Mouse (Mus musculus) kidney, embryonic 15.5 days (tissue): Measurements from ENCODE around the gene Ldhd. TPM values are rescaled to one million over a fixed set of nuclear protein-coding genes. Genes with fewer than 3 reads are reported as not detected.

Experiments used
- ATAC-seq: fragments of 200-750 bp; cut with Nextera tagmentation; replicated peaks from 2 replicates; pipeline ENCODE4 v1.8.0; 2017; ENCODE audit warnings: moderate TSS enrichment; ENCODE audit not compliant: low FRiP score
- H3K27ac ChIP-seq: fragments of 300-500 bp; sonication (generic); 2 replicates; pipeline ENCODE4 v1.5.1; 2015; ENCODE audit warnings: mild to moderate bottlenecking, inconsistent platforms
- H3K27me3 ChIP-seq: fragments of 300-500 bp; sonication (generic); 2 replicates; pipeline ENCODE4 v1.6.1; 2015; ENCODE audit warnings: inconsistent platforms
- H3K36me3 ChIP-seq: fragments of 300-500 bp; sonication (generic); 2 replicates; pipeline ENCODE4 v1.6.1; 2015; ENCODE audit warnings: inconsistent platforms
- H3K4me1 ChIP-seq: fragments of 300-500 bp; sonication (generic); 2 replicates; pipeline ENCODE4 v1.6.1; 2015; ENCODE audit warnings: inconsistent platforms
- H3K4me2 ChIP-seq: fragments of 300-500 bp; sonication (generic); 2 replicates; pipeline ENCODE4 v1.6.1; 2015; ENCODE audit warnings: moderate library complexity, mild to moderate bottlenecking, inconsistent platforms
- H3K4me3 ChIP-seq: fragments of 300-500 bp; sonication (generic); replicated peaks from 2 replicates; pipeline ENCODE4 v1.5.1; 2015; ENCODE audit warnings: mild to moderate bottlenecking, inconsistent platforms
- H3K9ac ChIP-seq: fragments of 300-500 bp; sonication (generic); 2 replicates; pipeline ENCODE4 v1.6.1; 2015; ENCODE audit warnings: mild to moderate bottlenecking, inconsistent platforms
- H3K9me3 ChIP-seq: fragments of 300-500 bp; sonication (generic); replicated peaks from 2 replicates; pipeline ENCODE4 v1.6.1; 2016; ENCODE audit warnings: inconsistent platforms
- WGBS: fragments of 180-500 bp; shearing (Covaris S2); methylation state at CpG from one replicate; pipeline ENCODE4 v1.1.7; 2015; ENCODE audit warnings: mixed read lengths; 5-methylcytosine and 5-hydroxymethylcytosine counted together
- polyA plus RNA-seq: library from polyadenylated mRNA; unstranded; fragments of >200 nt; fragmentation: Nextera tagmentation; extraction: Ambion mirVana; gene quantifications from 2 replicates; pipeline ENCODE4 v1.2.1, GENCODE M21; 2015

Ldhd gene
- 1.2 and 1.3 TPM in 2 replicates for polyA plus RNA-seq

DNA sequence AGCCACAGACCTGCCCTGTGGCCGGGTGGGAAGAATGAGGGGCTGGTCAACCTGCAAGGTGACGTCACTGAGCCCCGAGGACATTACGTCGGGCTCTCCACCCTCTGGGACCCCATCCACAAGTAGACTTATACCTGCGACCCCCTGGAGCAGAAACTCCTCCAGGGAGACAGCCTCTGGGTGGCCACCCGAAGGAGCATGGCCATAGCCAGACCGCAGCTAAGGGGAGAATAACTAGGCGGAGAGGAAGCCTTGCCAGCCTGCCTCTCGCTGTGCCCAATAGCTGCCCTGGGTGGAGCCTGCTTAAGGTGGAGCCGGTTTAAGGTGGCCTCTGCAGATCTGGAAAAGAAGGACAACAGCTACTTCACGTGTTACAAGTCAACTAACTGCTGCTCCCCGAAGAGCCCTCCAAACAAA lies at the start of gene Ldhd:
Gene Ldhd (minus strand): TSS at position 270 of the 417 bp plus-strand sequence.
- peak within 1 kb of the TSS; percentile 29 for H3K9ac ChIP-seq
- H3K27ac ChIP-seq: no peak within 1 kb of the TSS
- peaks cover 14% of the 10 kb centered on the region; the same call in 1 of the 2 replicates for H3K4me1 ChIP-seq
- no peaks in the 10 kb centered on the region for H3K36me3 ChIP-seq
- 17% methylated on average over 13 of the region's 13 CpGs for whole genome bisulfite sequencing
- peak within 1 kb of the TSS; percentile 59 for H3K4me2 ChIP-seq
- H3K27me3 ChIP-seq: no peaks in the 10 kb centered on the region
- H3K9me3 ChIP-seq: no peaks in the 10 kb centered on the region
- ATAC-seq: peak; percentile 73
- H3K4me3 ChIP-seq: peak within 1 kb of the TSS; percentile 47

DNA sequence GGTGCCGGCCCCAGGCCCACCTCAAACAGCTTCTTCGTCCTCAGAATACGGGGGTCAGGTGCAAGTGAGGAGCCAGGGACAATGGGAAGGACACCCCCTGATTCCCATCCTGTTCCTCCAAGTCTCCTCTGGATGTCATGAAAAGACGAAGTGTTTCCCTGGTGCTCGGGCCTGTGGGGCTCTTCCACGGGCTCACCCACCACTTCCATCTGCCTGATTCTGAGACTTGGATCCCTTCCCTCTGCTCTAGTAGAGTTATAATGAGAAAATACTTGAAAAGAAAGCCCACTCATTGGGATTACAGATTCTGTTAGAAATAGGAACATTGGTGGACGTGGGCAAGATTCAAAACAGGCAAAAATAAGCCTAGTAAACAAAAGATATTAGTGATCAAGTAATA lies 48.7 kb upstream of the Ldhd start:
- no peak overlapping the region for H3K9ac ChIP-seq

GRCm38 (mm10) chr8:111678111-111678510 lies 47.9 kb upstream of the Ldhd start:
- ATAC-seq: no peak
- Histone ChIP-seq H3K27ac (no peak overlapping the region), H3K4me3 (no peak overlapping the region), H3K36me3 (no peaks in the 10 kb centered on the region), H3K9ac (no peak overlapping the region), H3K4me2 (no peak overlapping the region), H3K9me3 (peaks cover 5% of the 10 kb centered on the region; the same call in 1 of the 2 replicates), H3K27me3 (no peaks in the 10 kb centered on the region), H3K4me1 (peaks cover 6% of the 10 kb centered on the region; the same call in 1 of the 2 replicates)
- 33% methylated on average over 3 of the region's 3 CpGs for WGBS

More for the DNA sequence above, 48.7 kb upstream of the Ldhd start:
- H3K27ac ChIP-seq: no peak overlapping the region
- WGBS: 85% methylated on average over 7 of the region's 7 CpGs
- no peak for ATAC-seq
- H3K36me3 ChIP-seq: no peaks in the 10 kb centered on the region
- no peak overlapping the region for H3K4me3 ChIP-seq
- H3K4me1 ChIP-seq: peaks cover 6% of the 10 kb centered on the region; the same call in 1 of the 2 replicates
- H3K27me3 ChIP-seq: no peaks in the 10 kb centered on the region
- H3K4me2 ChIP-seq: no peak overlapping the region
- H3K9me3 ChIP-seq: peaks cover 5% of the 10 kb centered on the region; the same call in 1 of the 2 replicates

GRCm38 (mm10) chr8:111676237-111676636 lies 46.1 kb upstream of the Ldhd start:
- Histone ChIP-seq H3K27ac (no peak overlapping the region), H3K4me1 (peaks cover 6% of the 10 kb centered on the region; the same call in 1 of the 2 replicates), H3K4me2 (no peak overlapping the region), H3K36me3 (peaks cover 9% of the 10 kb centered on the region), H3K27me3 (no peaks in the 10 kb centered on the region), H3K4me3 (no peak overlapping the region), H3K9me3 (peaks cover 5% of the 10 kb centered on the region; the same call in 1 of the 2 replicates), H3K9ac (no peak overlapping the region)
- no peak for ATAC-seq
- WGBS: 78% methylated on average over 8 of the region's 8 CpGs

DNA sequence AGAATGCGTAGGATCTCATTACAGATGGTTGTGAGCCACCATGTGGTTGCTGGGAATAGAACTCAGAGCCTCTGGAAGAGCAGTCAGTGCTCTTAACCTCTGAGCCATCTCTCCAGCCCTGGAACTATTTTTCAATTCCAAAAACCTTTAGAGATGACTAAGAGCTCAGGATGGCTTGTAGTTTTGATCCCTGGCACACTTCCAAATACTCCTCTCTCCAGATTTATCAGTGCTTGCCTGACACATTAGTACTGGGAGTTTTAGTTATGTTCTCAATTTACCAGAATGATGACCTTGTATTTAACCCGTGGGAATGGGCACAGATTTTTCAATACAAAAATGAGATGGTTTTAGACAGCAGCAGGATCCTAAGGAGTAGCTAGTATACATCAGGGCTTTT lies 36.6 kb upstream of the Ldhd start:
- Histone ChIP-seq H3K4me3 (no peak overlapping the region), H3K4me1 (no peaks in the 10 kb centered on the region), H3K27ac (no peak overlapping the region), H3K9ac (no peak overlapping the region), H3K27me3 (no peaks in the 10 kb centered on the region), H3K9me3 (no peaks in the 10 kb centered on the region), H3K4me2 (no peak overlapping the region), H3K36me3 (peaks cover 53% of the 10 kb centered on the region)
- WGBS: 83% methylated on average over 2 of the region's 2 CpGs
- no peak for ATAC-seq

DNA sequence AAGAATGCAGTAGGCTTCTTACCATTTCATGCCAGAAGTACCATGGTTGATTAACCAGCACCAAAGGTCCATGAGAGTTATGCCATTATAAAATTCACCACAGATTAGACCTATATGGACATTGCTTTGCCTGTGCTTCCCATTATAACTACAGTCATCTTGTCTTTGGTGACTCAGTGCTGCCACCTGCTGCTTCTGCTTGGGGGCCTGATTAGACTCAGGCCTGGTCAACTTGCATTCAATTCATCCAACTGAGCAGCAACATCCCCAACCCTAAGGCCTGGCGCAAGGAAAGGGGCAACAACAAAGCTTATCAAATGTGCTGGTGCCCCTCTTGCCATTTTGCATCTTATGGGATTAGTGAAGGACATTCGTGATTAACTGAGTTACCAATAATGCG lies 32.3 kb upstream of the Ldhd start:
- no peak overlapping the region for H3K4me3 ChIP-seq
- no peak overlapping the region for H3K9ac ChIP-seq
- H3K36me3 ChIP-seq: peaks cover 34% of the 10 kb centered on the region
- no peak overlapping the region for H3K27ac ChIP-seq
- no peaks in the 10 kb centered on the region for H3K9me3 ChIP-seq
- peaks cover 13% of the 10 kb centered on the region for H3K4me1 ChIP-seq
- H3K4me2 ChIP-seq: no peak overlapping the region
- WGBS: 93% methylated on average over 3 of the region's 3 CpGs
- no peak for ATAC-seq
- H3K27me3 ChIP-seq: no peaks in the 10 kb centered on the region

DNA sequence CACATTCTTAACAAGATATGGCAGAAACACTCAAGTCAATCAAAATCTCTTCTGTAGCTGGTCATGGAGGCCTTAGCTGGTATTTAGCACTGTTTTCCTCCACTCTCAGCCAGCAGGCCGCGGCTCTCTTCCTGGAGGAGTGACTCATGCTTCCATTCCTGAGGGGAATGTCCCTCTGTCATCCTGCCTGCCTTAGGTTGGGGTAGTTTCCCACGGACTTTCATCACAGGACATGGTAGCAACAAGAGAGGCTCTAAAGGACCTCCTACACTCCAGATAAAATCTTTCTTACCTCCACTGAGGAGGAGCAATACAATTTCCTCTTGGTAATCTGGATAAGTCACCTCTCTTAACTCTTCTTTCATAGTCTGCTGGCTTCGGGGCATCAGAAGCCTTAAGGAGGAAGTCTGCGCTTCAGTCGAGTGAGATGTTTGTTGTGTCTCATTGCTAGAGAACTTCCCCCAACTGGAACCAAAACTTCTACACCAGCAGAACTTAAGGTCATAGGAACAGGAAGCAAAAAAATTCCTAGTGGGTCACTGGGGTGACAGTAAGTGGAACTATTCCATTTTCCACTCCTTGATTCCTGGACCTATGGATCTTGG lies 28.7 kb upstream of the Ldhd start:
- peak overlapping the region; percentile 60 for H3K27ac ChIP-seq
- H3K9me3 ChIP-seq: no peaks in the 10 kb centered on the region
- H3K4me3 ChIP-seq: no peak overlapping the region
- H3K9ac ChIP-seq: no peak overlapping the region
- peaks cover 18% of the 10 kb centered on the region for H3K36me3 ChIP-seq
- 66% methylated on average over 6 of the region's 6 CpGs for WGBS
- no peaks in the 10 kb centered on the region for H3K27me3 ChIP-seq
- H3K4me2 ChIP-seq: no peak overlapping the region
- ATAC-seq: no peak
- H3K4me1 ChIP-seq: peaks cover 22% of the 10 kb centered on the region

DNA sequence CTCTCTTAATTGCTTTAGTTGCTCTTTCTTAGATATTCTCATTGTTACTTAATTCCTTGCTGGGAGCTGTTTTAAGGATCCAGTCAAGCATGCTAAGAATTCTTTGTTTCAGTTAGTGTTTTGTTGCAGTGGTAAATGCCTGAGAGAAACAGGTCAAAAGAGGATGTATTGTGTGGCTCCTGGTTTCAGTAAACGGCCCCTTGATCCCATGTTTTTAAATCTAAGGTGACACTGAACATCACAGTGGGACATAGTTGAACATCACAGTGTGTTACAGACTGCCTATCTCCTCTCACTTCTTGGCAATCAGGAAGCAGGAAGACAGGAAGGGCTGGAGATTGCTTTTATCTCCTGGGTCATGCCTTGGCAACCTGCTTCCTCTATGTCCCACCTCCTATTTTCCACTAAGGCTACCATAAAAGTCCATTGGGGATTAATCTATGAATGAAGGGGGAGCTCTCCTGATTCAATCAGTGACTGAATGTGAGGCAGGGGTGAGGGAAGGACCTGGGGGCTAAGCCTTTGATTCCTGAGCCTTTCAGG lies 27.2 kb upstream of the Ldhd start:
- Histone ChIP-seq H3K4me2 (no peak overlapping the region), H3K27ac (no peak overlapping the region), H3K36me3 (peaks cover 18% of the 10 kb centered on the region), H3K9me3 (no peaks in the 10 kb centered on the region), H3K9ac (no peak overlapping the region), H3K27me3 (no peaks in the 10 kb centered on the region), H3K4me1 (peaks cover 22% of the 10 kb centered on the region), H3K4me3 (no peak overlapping the region)
- ATAC-seq: no peak
- WGBS: 31% methylated on average over 1 of the region's 1 CpGs

DNA sequence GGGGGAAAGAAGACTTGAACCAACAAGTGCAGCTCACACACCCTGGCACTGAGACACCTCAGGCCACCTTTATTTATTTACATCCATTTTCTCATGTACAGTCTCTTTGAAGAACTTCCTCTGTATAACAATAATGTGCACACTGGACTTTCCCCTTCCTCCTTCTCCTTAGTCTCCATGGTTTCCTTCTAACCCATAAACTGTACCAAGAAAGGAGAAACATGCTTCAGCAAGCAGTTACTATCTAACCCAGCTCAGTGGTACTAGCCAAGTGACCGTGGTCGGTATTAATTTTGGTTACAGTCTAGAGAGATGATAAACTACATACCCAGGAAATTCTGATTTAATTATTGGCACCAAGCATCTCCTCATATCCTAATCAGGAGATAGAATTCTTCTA lies 23.4 kb upstream of the Ldhd start:
- Histone ChIP-seq H3K9ac (no peak overlapping the region), H3K27me3 (no peaks in the 10 kb centered on the region), H3K4me2 (no peak overlapping the region), H3K9me3 (no peaks in the 10 kb centered on the region), H3K4me1 (peaks cover 17% of the 10 kb centered on the region), H3K36me3 (no peaks in the 10 kb centered on the region), H3K4me3 (no peak overlapping the region), H3K27ac (no peak overlapping the region)
- WGBS: 92% methylated on average over 2 of the region's 2 CpGs
- no peak for ATAC-seq

- peaks cover 4% of the 10 kb centered on the region; the same call in 1 of the 2 replicates for H3K4me1 ChIP-seq
- ATAC-seq: no peak
Measured at GRCm38 (mm10) chr8:111650651-111651050, 20.5 kb upstream of the Ldhd start.

DNA sequence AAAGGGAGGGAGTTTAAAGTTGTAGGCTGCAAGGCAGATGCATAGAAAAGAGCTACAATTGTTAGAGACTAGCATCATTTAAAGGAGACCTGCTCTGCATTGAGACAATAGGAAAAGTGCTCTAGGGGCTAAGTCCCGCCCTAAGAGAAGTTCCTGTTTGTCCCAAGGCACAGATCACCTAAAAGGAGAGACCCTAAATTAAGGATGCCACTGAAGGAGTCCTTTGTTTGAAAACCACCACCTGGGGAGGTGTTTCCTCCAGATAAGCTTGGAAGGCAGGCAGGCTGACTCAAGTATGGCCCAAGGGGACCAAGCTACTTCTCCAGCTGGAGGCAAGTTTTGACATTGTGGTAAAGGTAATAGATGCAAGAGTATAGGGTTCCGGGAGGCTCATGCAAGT lies 18.7 kb upstream of the Ldhd start:
- ATAC-seq: no peak
- Histone ChIP-seq H3K27ac (no peak overlapping the region), H3K4me1 (peaks cover 4% of the 10 kb centered on the region; the same call in 1 of the 2 replicates), H3K9me3 (no peaks in the 10 kb centered on the region), H3K27me3 (no peaks in the 10 kb centered on the region), H3K9ac (no peak overlapping the region), H3K36me3 (no peaks in the 10 kb centered on the region), H3K4me2 (no peak overlapping the region), H3K4me3 (no peak overlapping the region)
- WGBS: 78% methylated on average over 2 of the region's 2 CpGs

More at GRCm38 (mm10) chr8:111650651-111651050, 20.5 kb upstream of the Ldhd start:
- Histone ChIP-seq H3K27ac (no peak overlapping the region), H3K36me3 (no peaks in the 10 kb centered on the region), H3K9me3 (no peaks in the 10 kb centered on the region), H3K4me2 (no peak overlapping the region), H3K9ac (no peak overlapping the region), H3K4me3 (no peak overlapping the region), H3K27me3 (no peaks in the 10 kb centered on the region)
- WGBS: 93% methylated on average over 3 of the region's 3 CpGs

- no peak for ATAC-seq
- Histone ChIP-seq H3K27ac (no peak overlapping the region), H3K4me1 (peaks cover 14% of the 10 kb centered on the region), H3K4me2 (no peak overlapping the region), H3K9ac (no peak overlapping the region), H3K36me3 (no peaks in the 10 kb centered on the region), H3K4me3 (no peak overlapping the region), H3K9me3 (no peaks in the 10 kb centered on the region), H3K27me3 (no peaks in the 10 kb centered on the region)
- WGBS: 97% methylated on average over 8 of the region's 8 CpGs
Measured at GRCm38 (mm10) chr8:111645715-111646114, 15.5 kb upstream of the Ldhd start.
